Mouse (Mus musculus): ENCODE data around the gene Cdc26. TPM values are rescaled to one million over a fixed set of nuclear protein-coding genes. Genes with fewer than 3 reads are reported as not detected.

The Cdc26 gene
- total RNA-seq, 2 experiments from 2014 or later, result 46.8 to 50.0 TPM

GRCm38 (mm10) chr4:62393459-62393858, 15.0 kb downstream of the Cdc26 start:
- no peak for TF ChIP-seq CTCF (IDR thresholded peaks at IDR 0.05)
- Histone ChIP-seq H3K4me3 (no peak overlapping the region), H3K27ac (no peak overlapping the region)
- DNase-seq, result no peak
- intact Hi-C loops (cut with DNase I), result no loop called here

- Histone ChIP-seq H3K27ac (no peak overlapping the region), H3K4me3 (no peak overlapping the region)
- no peak for TF ChIP-seq CTCF (IDR thresholded peaks at IDR 0.05)
- DNase-seq, result no peak
- intact Hi-C loops (cut with DNase I), result no loop called here
These were observed 16.6 kb downstream of the Cdc26 start for GRCm38 (mm10) chr4:62391892-62392291.

- TF ChIP-seq CTCF (IDR thresholded peaks at IDR 0.05), result no peak
- no peak for DNase-seq
- Histone ChIP-seq H3K4me3 (no peak overlapping the region), H3K27ac (no peak overlapping the region)
- intact Hi-C loops (cut with DNase I), result no loop called here
These were observed 18.6 kb downstream of the Cdc26 start for GRCm38 (mm10) chr4:62389592-62390512.

DNA sequence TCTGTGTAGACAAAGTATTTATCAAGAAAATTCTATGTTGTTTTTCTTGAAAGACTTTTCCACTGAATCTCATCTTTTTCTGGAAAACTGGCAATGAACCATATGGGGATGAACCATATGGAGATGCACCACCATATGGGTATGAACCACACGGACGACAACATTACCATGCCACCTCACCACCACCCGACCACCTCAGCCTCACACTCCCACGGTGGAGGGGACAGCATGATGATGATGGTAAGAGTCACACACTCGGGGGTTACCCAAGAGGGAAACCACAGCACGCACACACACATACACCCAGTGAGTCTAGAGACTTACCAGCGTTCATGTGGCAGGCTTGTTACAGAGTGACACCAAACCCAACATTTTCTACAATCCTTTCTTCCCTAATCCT, 23.0 kb downstream of the Cdc26 start:
- intact Hi-C loops (cut with DNase I), result no loop called here
- H3K27ac ChIP-seq, result no peak overlapping the region
- DNase-seq, result no peak
- no peak for TF ChIP-seq CTCF (IDR thresholded peaks at IDR 0.05)
- H3K4me3 ChIP-seq, result no peak overlapping the region

GRCm38 (mm10) chr4:62384159-62384558, 24.3 kb downstream of the Cdc26 start:
- no peak for TF ChIP-seq CTCF (IDR thresholded peaks at IDR 0.05)
- no peak overlapping the region for H3K4me3 ChIP-seq
- intact Hi-C loops (cut with DNase I), result no loop called here

DNA sequence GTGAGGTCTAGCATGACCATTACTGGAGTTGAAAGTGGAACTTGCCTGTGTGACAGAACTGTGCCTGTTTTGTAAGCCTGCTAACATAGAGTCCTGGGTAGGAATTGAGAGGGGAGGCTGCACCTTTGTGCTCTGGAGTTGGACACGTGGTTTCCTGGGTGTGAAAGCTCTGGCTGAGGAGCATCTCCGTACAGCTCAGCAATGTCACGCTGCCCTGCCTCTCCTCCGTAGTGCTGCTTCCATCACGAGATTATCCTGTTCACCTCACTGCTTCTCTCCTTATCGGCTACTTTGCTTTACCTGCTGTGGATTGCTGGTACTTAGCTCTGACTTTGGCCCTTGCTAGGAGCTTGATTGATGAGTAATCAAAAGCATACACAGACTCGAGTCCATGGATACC, 24.7 kb downstream of the Cdc26 start:
- intact Hi-C loops (cut with DNase I), result no loop called here
- DNase-seq, result no peak
- H3K4me3 ChIP-seq, result no peak overlapping the region
- no peak overlapping the region for H3K27ac ChIP-seq
- TF ChIP-seq CTCF (IDR thresholded peaks at IDR 0.05), result no peak

More at GRCm38 (mm10) chr4:62384159-62384558, 24.3 kb downstream of the Cdc26 start:
- no peak overlapping the region for H3K27ac ChIP-seq
- no peak for DNase-seq

DNA sequence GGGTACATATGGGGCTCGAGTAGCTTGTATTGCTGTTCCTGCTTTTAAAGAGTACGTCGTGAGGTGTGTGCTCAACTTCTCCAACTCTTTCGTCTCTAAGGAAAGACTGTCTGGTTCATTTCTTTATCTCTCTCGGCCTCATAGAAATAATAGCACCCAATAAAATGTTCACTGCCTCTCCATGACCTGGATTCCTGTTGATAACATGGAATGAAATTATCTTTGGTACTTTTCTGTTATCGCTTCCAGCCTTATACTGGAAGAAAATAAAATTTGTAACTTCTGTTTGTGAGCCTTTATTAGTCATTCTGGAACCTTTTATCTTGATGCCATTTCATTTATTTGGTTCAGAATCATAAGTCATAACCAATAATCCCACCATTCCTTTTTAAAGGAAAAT, 25.2 kb downstream of the Cdc26 start:
- intact Hi-C loops (cut with DNase I), result no loop called here
- Histone ChIP-seq H3K27ac (no peak overlapping the region), H3K4me3 (no peak overlapping the region)
- no peak for DNase-seq
- no peak for TF ChIP-seq CTCF (IDR thresholded peaks at IDR 0.05)

GRCm38 (mm10) chr4:62379724-62380381, 28.6 kb downstream of the Cdc26 start:
- TF ChIP-seq CTCF (IDR thresholded peaks at IDR 0.05), result no peak
- H3K4me3 ChIP-seq, result no peak overlapping the region
- DNase-seq, result no peak
- intact Hi-C loops (cut with DNase I), result no loop called here
- no peak overlapping the region for H3K27ac ChIP-seq

GRCm38 (mm10) chr4:62376123-62376522, 32.3 kb downstream of the Cdc26 start:
- intact Hi-C loops (cut with DNase I), result no loop called here
- no peak overlapping the region for H3K27ac ChIP-seq
- H3K4me3 ChIP-seq, result no peak overlapping the region
- TF ChIP-seq CTCF (IDR thresholded peaks at IDR 0.05), result no peak
- DNase-seq, result no peak

DNA sequence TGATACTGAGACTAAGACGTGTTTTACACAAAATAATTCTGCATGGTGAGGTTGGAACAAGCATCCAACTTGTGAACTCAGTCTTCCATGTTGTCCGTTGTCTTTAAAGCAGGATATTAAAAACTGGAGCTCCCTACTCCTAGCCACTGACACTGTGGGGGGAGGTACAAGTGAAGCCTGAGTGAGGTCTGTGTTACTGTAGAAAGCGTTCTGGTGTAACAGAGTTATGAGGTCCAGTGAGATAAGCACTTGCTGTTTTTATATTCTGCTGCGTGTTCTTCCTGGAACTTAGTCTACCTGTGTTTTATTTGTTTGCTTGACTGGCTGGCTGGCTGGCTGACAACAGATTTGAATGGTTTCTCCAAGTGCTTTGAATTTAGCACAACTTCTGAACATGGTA, 34.1 kb downstream of the Cdc26 start:
- Histone ChIP-seq H3K27ac (no peak overlapping the region), H3K4me3 (no peak overlapping the region)
- TF ChIP-seq CTCF (IDR thresholded peaks at IDR 0.05), result no peak
- DNase-seq, result no peak
- intact Hi-C loops (cut with DNase I), result no loop called here

GRCm38 (mm10) chr4:62373668-62374067, 34.8 kb downstream of the Cdc26 start:
- no peak overlapping the region for H3K27ac ChIP-seq
- no peak for DNase-seq
- TF ChIP-seq CTCF (IDR thresholded peaks at IDR 0.05), result no peak
- intact Hi-C loops (cut with DNase I), result no loop called here
- H3K4me3 ChIP-seq, result no peak overlapping the region

DNA sequence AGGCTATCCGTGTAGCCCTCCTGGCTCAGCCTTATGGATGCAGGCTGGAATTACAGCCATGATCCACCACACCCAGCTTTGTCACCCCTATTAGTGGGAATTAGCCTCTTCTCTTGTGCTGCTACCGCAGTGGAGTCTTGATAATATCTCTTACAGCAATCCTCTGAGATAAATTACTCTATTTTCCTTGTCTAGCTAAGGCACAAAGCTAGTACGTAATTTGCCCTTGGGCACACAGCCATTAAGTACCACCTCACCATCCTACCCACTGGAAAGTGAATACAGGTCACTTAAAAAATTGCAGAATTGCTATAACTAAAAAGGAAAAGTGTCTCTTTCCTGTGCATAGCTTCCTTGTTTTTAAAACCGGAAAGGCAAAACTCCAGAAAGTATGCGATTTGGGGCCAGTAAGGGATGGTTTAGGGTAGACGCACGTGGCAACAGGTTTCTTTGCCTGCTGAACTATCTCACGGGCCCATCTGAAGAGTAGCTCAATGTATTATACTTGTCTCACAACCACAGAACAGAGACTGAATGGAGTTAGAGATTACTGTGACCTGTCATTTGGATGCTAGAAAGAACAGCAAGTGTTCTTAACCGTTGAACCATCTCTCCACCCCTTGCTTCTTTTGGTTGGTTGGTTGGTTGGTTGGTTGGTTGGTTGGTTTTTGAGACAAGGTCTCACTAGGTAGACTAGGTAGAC, 35.5 kb downstream of the Cdc26 start:
- intact Hi-C loops (cut with DNase I), result no loop called here
- TF ChIP-seq CTCF (IDR thresholded peaks at IDR 0.05), result no peak
- DNase-seq, result no peak

DNA sequence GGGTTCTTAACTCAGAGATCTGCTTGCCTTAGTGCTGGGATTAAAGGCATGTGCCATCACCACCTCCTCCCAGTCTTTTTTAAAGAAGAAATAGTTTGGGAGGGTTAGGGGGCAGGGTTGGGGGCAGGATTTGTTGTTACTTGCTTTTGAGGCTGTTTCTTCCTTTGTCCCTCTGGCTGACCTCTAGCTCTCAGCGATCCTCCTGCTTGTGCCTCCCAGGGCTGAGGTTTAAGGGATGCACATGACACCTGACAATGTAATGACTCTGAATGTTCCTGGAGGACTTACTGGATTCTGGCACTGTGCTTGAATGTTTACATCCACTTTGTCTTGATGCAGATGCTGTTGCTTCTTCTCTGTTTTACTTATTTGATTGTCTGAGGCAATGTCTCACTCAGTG, 36.0 kb downstream of the Cdc26 start:
- no peak for TF ChIP-seq CTCF (IDR thresholded peaks at IDR 0.05)

More for the DNA sequence above, 35.5 kb downstream of the Cdc26 start:
- Histone ChIP-seq H3K4me3 (no peak overlapping the region), H3K27ac (no peak overlapping the region)

More for the DNA sequence above, 36.0 kb downstream of the Cdc26 start:
- intact Hi-C loops (cut with DNase I), result no loop called here
- Histone ChIP-seq H3K4me3 (no peak overlapping the region), H3K27ac (no peak overlapping the region)
- no peak for DNase-seq
